Comparison of ENCODE assay signal across 14 mouse cellular contexts in the genomic region with DNA sequence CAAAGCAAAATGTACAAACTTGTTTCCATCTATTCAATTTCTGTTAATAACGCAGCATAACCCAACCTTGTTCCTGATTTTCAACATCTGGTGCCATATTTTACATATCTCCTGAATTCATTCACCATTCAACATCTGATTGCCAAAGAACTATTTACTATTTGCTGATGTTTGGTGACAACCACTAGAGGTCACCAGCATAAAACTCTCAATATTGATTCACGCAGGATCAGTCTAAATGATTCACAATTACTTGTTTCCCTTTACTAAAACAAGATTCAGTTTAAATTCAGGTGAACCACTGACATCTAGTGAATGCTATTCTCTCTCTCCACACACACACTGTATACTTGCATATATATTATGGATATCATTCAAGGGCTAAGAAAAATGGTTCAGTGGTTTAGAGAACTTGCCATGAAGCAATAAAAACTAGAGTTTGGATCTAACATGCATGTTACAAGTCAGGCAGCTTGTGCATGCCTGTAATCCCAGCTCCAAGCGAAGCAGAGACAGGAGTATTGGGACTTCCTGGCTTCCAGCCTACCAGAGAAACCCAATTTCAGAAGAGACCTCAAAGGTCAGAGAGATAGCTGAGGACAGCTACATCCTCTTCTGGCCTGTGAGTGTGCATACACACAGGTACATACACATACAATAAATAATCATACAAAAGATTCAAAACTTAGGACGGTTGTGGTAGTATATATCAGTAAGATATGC. TPM values are rescaled to one million over a fixed set of nuclear protein-coding genes. Genes with fewer than 3 reads are reported as not detected.
A peak's percentile ranks its signal among the peaks of the same experiment; 100 is the strongest.
DNase-seq lines count a peak whose midpoint lies in the region; ATAC-seq and TF ChIP-seq lines count a peak whose summit lies in the region.
"Had no signal": no experiment of that assay in that cellular context is flagged by ENCODE, and none has a peak within 500 bp of the region (broad histone marks: within the 10 kb centered on the region; RNA-seq: fewer than 3 reads in every experiment).

No protein-coding gene starts in this region.

- H3K9me3 ChIP-seq in forebrain, embryonic 12.5 days: no peaks in the 10 kb centered on the region
- H3K9me3 ChIP-seq in forebrain, embryonic 10.5 days: no peaks in the 10 kb centered on the region
- H3K9me3 ChIP-seq in liver, embryonic 14.5 days (ENCODE audit: control insufficient read depth, low read length): no peaks in the 10 kb centered on the region
- H3K9me3 ChIP-seq: embryonic facial prominence, embryonic 15.5 days; heart, embryonic 10.5 days; kidney, embryonic 15.5 days; limb, embryonic 10.5 days; midbrain, embryonic 12.5 days had no signal

- no peak for ATAC-seq in forebrain, embryonic 12.5 days (ENCODE audit: low FRiP score)
- no peak for ATAC-seq in liver, embryonic 14.5 days (ENCODE audit: insufficient read depth)
- ATAC-seq in megakaryocyte progenitor cell, adult 5-6 weeks (replicated peaks; ENCODE audit: poor library complexity): peak; percentile 72

- no peak overlapping the region for H3K9ac ChIP-seq in forebrain, embryonic 12.5 days
- no peak overlapping the region for H3K9ac ChIP-seq in liver, embryonic 14.5 days (replicated peaks)
- H3K9ac ChIP-seq: embryonic facial prominence, embryonic 15.5 days; kidney, embryonic 15.5 days; midbrain, embryonic 12.5 days had no signal

- no peak for DNase-seq in forebrain, embryonic 10.5 days (ENCODE audit: extremely low spot score, low spot score)
- no peak for DNase-seq in liver, embryonic 14.5 days (ENCODE audit: low read depth in 3 of 3, low spot score in 3 of 3)
- DNase-seq in liver (no peak), NIH3T3 (ENCODE audit: low read depth) (peak; percentile 45)
- DNase-seq in embryo, embryonic 11 days: no peak
- no peak for DNase-seq in gastrocnemius, postnatal 25 days
- DNase-seq: cerebellum, adult 11-12 months had no signal

- no peaks in the 10 kb centered on the region for H3K36me3 ChIP-seq in forebrain, embryonic 12.5 days (replicated peaks)
- H3K36me3 ChIP-seq in forebrain, embryonic 10.5 days (replicated peaks): 0 out of 2 replicates have a peak, but pooled peaks cover 2% of the 10 kb centered on the region
- no peaks in the 10 kb centered on the region for H3K36me3 ChIP-seq in liver, embryonic 14.5 days (replicated peaks; ENCODE audit: control insufficient read depth, insufficient read depth, low read depth)
- H3K36me3 ChIP-seq: embryonic facial prominence, embryonic 15.5 days; heart, embryonic 10.5 days; kidney, embryonic 15.5 days; limb, embryonic 10.5 days; midbrain, embryonic 12.5 days had no signal

- TF ChIP-seq EP300 in liver, embryonic 14.5 days (IDR thresholded peaks at IDR 0.05; ENCODE audit: low read depth): no peak

- no peak overlapping the region for H3K4me3 ChIP-seq in forebrain, embryonic 12.5 days (replicated peaks)
- H3K4me3 ChIP-seq in forebrain, embryonic 10.5 days: no peak overlapping the region
- no peak overlapping the region for H3K4me3 ChIP-seq in liver, embryonic 14.5 days (ENCODE audit: insufficient read depth in 1 of 2, low read depth in 2 of 2, low read length in 2 of 2)
- H3K4me3 ChIP-seq: embryonic facial prominence, embryonic 15.5 days; heart, embryonic 10.5 days; kidney, embryonic 15.5 days; limb, embryonic 10.5 days; midbrain, embryonic 12.5 days had no signal

- no peak overlapping the region for H3K4me2 ChIP-seq in forebrain, embryonic 12.5 days
- no peak overlapping the region for H3K4me2 ChIP-seq in liver, embryonic 14.5 days (ENCODE audit: low read depth)
- H3K4me2 ChIP-seq: embryonic facial prominence, embryonic 15.5 days; kidney, embryonic 15.5 days; midbrain, embryonic 12.5 days had no signal

- no peaks in the 10 kb centered on the region for H3K27me3 ChIP-seq in forebrain, embryonic 12.5 days
- no peaks in the 10 kb centered on the region for H3K27me3 ChIP-seq in forebrain, embryonic 10.5 days (ENCODE audit: poor library complexity, severe bottlenecking)
- H3K27me3 ChIP-seq in liver, embryonic 14.5 days (ENCODE audit: control insufficient read depth, insufficient read depth, low read length): no peaks in the 10 kb centered on the region
- H3K27me3 ChIP-seq: embryonic facial prominence, embryonic 15.5 days; kidney, embryonic 15.5 days; midbrain, embryonic 12.5 days had no signal

- peaks cover 15% of the 10 kb centered on the region for H3K4me1 ChIP-seq in forebrain, embryonic 12.5 days
- H3K4me1 ChIP-seq in forebrain, embryonic 10.5 days: peaks cover 21% of the 10 kb centered on the region
- H3K4me1 ChIP-seq in liver, embryonic 14.5 days (replicated peaks; ENCODE audit: control insufficient read depth in 2 of 2, insufficient read depth in 2 of 2, low read length in 1 of 2): peaks cover 0 to 7% of the 10 kb centered on the region in 2 experiments; a peak in 2 of 4 replicates
- H3K4me1 ChIP-seq: embryonic facial prominence, embryonic 15.5 days had no signal

- WGBS in forebrain, embryonic 12.5 days: 79% methylated on average over 4 of the region's 4 CpGs
- WGBS in forebrain, embryonic 10.5 days: 82% methylated on average over 4 of the region's 4 CpGs
- WGBS in liver, embryonic 14.5 days (ENCODE audit: insufficient replicate concordance): 62% methylated on average over 4 of the region's 4 CpGs

- TF ChIP-seq CTCF in liver, embryonic 14.5 days (IDR thresholded peaks at IDR 0.05; ENCODE audit: low read depth): peak; percentile 42

- H3K27ac ChIP-seq in forebrain, embryonic 12.5 days: 0 out of 2 replicates have a peak overlapping the region, but pooled peaks have one; percentile 31
- H3K27ac ChIP-seq in forebrain, embryonic 10.5 days: no peak overlapping the region
- H3K27ac ChIP-seq in liver, embryonic 14.5 days: no peak overlapping the region
- H3K27ac ChIP-seq: embryonic facial prominence, embryonic 15.5 days; heart, embryonic 10.5 days; kidney, embryonic 15.5 days; limb, embryonic 10.5 days; midbrain, embryonic 12.5 days had no signal

RNA-seq across cellular contexts. Expression of a gene that starts 24.0 kb away (rescaled TPM):
- polyA plus RNA-seq in forebrain, embryonic 12.5 days (2016; fragmentation: Nextera tagmentation; extraction: Ambion mirVana): 50.8 and 52.6 TPM in 2 replicates
- 40.3 and 41.7 TPM in 2 replicates for polyA plus RNA-seq in forebrain, embryonic 10.5 days (2016; fragmentation: Nextera tagmentation; extraction: Ambion mirVana)
- 4.6 and 6.4 TPM in 2 replicates for polyA plus RNA-seq in liver, embryonic 14.5 days (2012; rRNA removed)
- 16.4 and 16.8 TPM in 2 replicates for polyA plus RNA-seq in liver, embryonic 14.5 days (2014; fragmentation: Nextera tagmentation; extraction: Ambion mirVana)
- 35.4 and 40.2 TPM in 2 replicates for total RNA-seq in megakaryocyte progenitor cell, adult 5-6 weeks (2015)
- 20.9 and 23.8 TPM in 2 replicates for total RNA-seq in megakaryocyte progenitor cell, adult 5-6 weeks (2017)
- total RNA-seq in gastrocnemius, postnatal 25 days (2021): 10 to 100 TPM; 49.3 to 53.3 TPM

RNA-seq across cellular contexts. Expression of a gene that starts 24.8 kb away (rescaled TPM):
- polyA plus RNA-seq in forebrain, embryonic 12.5 days (2016; fragmentation: Nextera tagmentation; extraction: Ambion mirVana): 57.3 and 63.5 TPM in 2 replicates
- polyA plus RNA-seq in forebrain, embryonic 10.5 days (2016; fragmentation: Nextera tagmentation; extraction: Ambion mirVana): 40.8 and 41.0 TPM in 2 replicates
- 8.3 and 14.2 TPM in 2 replicates for polyA plus RNA-seq in liver, embryonic 14.5 days (2012; rRNA removed)
- polyA plus RNA-seq in liver, embryonic 14.5 days (2014; fragmentation: Nextera tagmentation; extraction: Ambion mirVana): 14.9 and 15.5 TPM in 2 replicates
- 34.8 and 36.5 TPM in 2 replicates for total RNA-seq in megakaryocyte progenitor cell, adult 5-6 weeks (2015)
- total RNA-seq in megakaryocyte progenitor cell, adult 5-6 weeks (2017): 47.9 and 69.3 TPM in 2 replicates
- 100 to 1,000 TPM; 114 to 138 TPM for total RNA-seq in gastrocnemius, postnatal 25 days (2021)
